Mouse (Mus musculus) liver, embryonic 14.5 days (tissue): ENCODE measurements around the gene Mpc1.

Source experiments
- CTCF ChIP-seq: IDR thresholded peaks from 2 replicates; pipeline ENCODE4 v1.5.1; 2016; ENCODE audit warnings: antibody characterized with exemption, low read depth, control low read depth
- EP300 ChIP-seq: IDR thresholded peaks from 2 replicates; pipeline ENCODE4 v1.6.1; 2016; ENCODE audit warnings: antibody characterized with exemption, low read depth

DNA sequence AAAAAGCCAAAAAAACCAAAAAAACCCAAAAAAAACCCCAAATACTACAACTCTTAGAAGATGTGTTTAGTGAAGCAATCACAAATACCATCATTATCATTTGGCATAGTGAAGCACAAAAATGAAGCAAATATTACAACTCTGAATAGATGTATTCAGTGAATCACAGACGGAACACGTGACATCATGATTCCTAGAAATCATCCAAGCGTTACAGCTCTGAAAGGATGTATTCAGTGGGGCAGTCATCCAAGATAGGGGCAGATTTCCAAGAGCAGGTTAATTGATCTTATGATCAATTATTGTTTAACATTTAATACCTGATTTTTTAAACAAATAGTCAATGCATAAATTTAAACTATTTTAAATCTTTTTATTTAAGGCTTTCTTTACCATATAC, 5.4 kb upstream of the Mpc1 start:
- TF ChIP-seq CTCF: no peak
- TF ChIP-seq EP300: no peak
